Mouse (Mus musculus): ENCODE measurements around the gene Orc2.

Orc2 gene

GRCm38 (mm10) chr1:58504577-58505254 lies at the start of gene Orc2:
Gene Orc2 (minus strand): TSS chr1:58505109.
- DNase-seq: peak; percentile 91 to 97

GRCm38 (mm10) chr1:58541386-58541785 lies 36.5 kb upstream of the Orc2 start:
- DNase-seq: no peak

DNA sequence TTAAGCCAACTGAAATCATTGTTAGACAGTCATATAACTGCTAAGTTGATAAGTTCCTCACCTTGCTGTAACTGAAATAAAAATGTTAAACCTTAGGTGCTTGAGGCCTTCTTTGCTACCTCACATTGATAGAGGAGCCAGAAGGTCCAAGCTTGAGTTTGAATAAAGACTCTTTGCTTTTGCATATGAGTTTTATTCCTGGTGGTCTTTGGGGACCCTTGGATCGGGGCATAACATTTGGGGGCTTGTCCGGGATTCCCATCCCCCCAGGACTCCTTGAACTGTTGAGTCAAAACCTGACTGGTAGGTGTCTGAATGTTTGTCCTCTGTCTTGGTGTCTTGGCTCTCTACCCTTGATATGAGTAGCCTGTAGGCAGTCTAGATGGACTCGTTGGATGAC lies 2.3 kb upstream of the Orc2 start:
- no peak for DNase-seq

GRCm38 (mm10) chr1:58503793-58504370 lies 1.0 kb downstream of the Orc2 start:
- DNase-seq: no peak

DNA sequence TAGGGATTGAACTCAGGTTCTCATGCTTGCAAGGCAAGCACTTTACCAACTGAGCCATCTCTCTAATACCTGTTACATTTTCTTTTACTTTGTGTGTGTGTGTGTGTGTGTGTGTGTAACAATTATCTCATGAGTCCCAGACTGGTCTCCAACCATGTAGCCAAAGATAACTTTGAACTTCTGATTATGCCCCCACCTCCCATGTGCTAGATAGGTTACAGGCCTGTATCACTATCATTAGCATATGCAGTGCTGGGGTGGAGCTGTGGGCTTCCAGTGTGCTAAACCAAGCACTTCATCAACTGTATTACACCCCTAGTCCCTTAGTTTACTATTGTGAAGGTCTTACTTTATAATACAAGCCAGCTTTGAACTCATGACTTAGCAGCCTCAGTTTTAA lies 1.8 kb downstream of the Orc2 start:
- DNase-seq: no peak

- DNase-seq: no peak
Measured at GRCm38 (mm10) chr1:58498758-58499157, 6.2 kb downstream of the Orc2 start.

DNA sequence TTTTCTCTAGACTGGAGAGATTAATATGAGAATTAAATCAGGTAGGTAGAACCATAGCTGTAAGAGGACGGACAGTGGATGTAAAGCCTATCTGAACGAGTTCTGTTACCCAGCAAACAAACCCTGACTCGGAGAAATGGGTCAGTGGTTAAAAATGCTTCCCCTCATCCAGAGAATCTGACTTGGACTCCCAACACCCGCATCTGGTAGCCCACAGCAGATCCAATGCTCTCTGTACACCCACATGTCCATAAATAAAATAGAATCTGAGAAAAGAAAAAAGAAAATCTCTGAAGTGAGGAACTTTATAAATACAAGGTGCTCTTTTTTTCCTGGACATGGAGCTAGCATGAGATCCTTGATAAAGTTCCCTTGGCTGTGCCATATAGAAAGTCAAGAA lies 7.2 kb downstream of the Orc2 start:
- no peak for DNase-seq

DNA sequence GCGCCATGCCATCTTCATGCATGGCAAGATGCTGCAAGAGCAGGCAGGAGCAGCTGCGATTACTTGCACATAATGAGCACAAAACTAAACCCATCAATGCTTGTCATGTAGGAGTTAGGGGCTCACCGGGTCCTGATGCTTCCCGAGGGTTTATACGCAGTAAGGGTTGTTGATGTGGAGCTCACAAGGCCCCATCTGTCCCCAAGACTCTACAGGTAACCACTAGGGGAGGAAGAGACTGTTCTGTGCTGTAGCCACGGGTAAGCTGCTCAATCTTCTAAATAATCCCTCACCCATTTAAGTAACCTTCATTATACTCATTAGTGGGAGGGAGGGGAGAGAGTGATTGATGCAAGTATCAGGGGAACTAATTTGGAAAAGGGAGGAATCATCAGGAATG lies 9.3 kb downstream of the Orc2 start:
- DNase-seq: no peak

- DNase-seq: no peak
Measured at GRCm38 (mm10) chr1:58482647-58483046, 22.3 kb downstream of the Orc2 start.

DNA sequence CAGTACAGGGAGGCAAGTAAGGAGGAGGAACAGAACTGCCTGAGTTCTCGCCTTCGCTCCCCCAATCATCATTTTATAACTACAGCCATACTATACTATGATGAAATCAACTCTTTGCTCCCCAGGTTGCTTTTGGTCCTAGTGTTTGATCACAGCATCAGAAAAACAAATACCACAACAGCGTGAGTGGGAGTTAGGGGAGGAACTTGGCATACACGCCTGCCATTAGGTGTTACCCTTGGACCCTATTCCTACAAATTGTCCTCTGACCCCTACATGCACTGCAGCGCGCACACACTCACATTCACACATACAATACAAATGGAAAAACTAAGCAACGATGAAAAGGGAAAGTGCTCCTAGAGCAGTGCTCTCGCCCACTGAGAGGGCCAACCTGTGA lies 29.2 kb downstream of the Orc2 start:
- DNase-seq: no peak

DNA sequence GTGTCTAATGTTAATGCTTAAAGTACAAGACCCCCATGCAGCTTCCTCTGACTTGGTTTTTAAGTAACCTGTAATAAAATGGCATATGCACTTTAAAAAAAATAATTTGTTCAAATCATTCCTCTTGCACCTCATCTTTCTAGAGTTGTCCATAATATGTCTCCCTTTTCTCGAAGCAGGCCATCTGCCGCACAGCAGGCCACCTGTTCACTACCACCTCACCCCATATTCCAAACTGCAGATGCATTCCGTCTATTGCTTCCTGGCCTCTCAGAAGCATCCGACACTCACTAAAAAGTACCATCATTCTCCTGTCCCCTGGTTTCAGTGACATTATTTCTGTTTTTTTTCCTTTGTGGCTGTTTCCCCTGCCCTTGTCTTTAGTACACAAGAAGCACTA lies 39.3 kb downstream of the Orc2 start:
- DNase-seq: no peak

- DNase-seq: no peak
Measured at GRCm38 (mm10) chr1:58465042-58465441, 39.9 kb downstream of the Orc2 start.

- DNase-seq: no peak
Measured at GRCm38 (mm10) chr1:58463935-58464334, 41.0 kb downstream of the Orc2 start.

DNA sequence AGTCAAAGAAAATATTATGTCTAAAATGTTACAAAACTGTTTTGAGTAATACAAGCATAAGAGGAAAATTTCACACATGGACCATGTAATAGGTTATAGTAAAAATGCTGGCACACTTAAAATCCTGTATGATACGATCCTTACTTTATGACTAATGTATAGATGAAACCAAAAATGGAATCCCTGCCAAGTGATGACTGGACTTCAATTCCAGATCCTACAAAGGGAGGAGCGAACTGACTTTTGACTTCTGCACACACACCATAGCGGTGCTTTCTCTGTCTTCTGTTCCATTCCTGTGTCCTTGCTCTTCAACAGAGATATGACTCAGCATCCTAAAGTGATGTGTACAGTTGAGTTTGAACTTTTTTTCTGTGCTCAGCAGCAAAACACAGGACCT lies 44.3 kb downstream of the Orc2 start:
- no peak for DNase-seq

GRCm38 (mm10) chr1:58458867-58459266 lies 46.0 kb downstream of the Orc2 start:
- peak; percentile 50 to 67 for DNase-seq

DNA sequence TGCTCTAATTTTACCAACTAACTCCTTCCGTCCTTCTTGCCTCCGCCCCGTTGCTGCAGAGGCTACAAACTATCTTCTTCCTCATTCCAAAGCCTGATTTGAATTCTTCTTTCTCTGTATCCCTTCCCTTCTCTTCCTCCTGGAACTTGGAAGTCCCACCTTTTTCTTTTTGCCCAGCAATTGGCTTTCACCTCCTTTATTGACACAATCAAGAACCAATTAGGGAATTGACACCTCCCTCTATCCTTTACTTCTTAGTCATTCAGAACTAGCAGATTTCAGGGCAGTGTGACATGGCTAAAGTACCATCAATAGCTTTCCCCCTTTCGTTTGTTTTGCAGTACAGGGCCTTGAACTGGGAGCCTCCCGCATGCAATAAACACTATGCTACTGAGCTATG lies 46.7 kb downstream of the Orc2 start:
- DNase-seq: no peak

- no peak for DNase-seq
Measured at GRCm38 (mm10) chr1:58454316-58454715, 50.6 kb downstream of the Orc2 start.

- no peak for DNase-seq
Measured at GRCm38 (mm10) chr1:58448396-58448795, 56.5 kb downstream of the Orc2 start.

- peak; percentile 43 to 48 for DNase-seq
Measured at GRCm38 (mm10) chr1:58447766-58448165, 57.1 kb downstream of the Orc2 start.

GRCm38 (mm10) chr1:58445861-58446260 lies 59.0 kb downstream of the Orc2 start:
- DNase-seq: no peak

DNA sequence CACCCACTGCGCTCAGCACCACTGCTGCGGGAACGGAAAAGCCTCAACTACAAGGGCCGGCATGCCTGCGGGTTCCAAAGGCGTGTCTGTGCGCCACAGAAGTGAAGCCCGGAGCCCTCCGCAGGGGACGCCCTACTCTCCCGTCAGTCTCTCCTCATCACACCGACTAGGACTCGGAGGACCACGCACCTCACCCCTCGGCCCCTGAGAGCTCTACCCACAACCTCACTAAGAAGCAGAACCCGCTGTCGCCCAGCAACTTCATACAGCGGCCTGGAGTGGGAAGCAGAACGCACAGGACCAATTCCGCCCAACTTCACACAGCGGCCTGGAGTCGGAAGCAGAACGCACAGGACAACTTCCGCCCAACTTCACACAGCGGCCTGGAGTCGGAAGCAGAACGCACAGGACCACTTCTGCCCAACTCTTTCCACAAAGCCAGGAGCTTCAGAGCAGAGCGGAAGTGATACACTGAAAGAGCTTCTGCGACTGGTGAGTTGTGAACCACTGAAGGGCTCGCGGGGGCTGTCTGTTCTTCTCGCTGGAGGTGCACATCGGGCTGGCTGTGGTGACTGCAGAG lies 59.7 kb downstream of the Orc2 start, which contains the start of the genes Nif3l1 and Ppil3:
TSS of gene Nif3l1 (plus strand) at position 9 of the 580 bp plus-strand sequence.
TSS of gene Ppil3 (minus strand) at position 344 of the 580 bp plus-strand sequence.
- peak; percentile 79 to 92 for DNase-seq

GRCm38 (mm10) chr1:58444691-58445090 lies 60.2 kb downstream of the Orc2 start:
- no peak for DNase-seq

GRCm38 (mm10) chr1:58424551-58424950 lies 80.4 kb downstream of the Orc2 start:
- DNase-seq: no peak
